Mouse (Mus musculus) frontal cortex, postnatal 14 days (tissue): ENCODE results near the gene Spred3.
A peak's percentile ranks its signal among the peaks of the same experiment; 100 is the strongest.
"Not testable (repeated sequence)": the region's sequence is repeated elsewhere in the genome, so short reads cannot be mapped to it uniquely, and the experiment has no call there.

Source experiments
- DNase-seq, 2 experiments: peaks; one replicate each; pipeline ENCODE4 v3.0.0; 2022; ENCODE audit warnings: low spot score in 2 of 2

Spred3 gene

GRCm38 (mm10) chr7:29169231-29170065, 763 bp downstream of the Spred3 start:
- DNase-seq = peak; percentile 81 to 82

- DNase-seq = peak in 1 of 2 experiments; percentile 44
Observed at GRCm38 (mm10) chr7:29168791-29169230, 1.4 kb downstream of the Spred3 start.

GRCm38 (mm10) chr7:29168121-29168695, 2.0 kb downstream of the Spred3 start:
- no peak for DNase-seq

GRCm38 (mm10) chr7:29167656-29168055, 2.6 kb downstream of the Spred3 start:
- DNase-seq = no peak

- no peak for DNase-seq
Observed at GRCm38 (mm10) chr7:29162750-29163525, 7.3 kb downstream of the Spred3 start.

- DNase-seq = no peak
Observed at GRCm38 (mm10) chr7:29162294-29162693, 7.9 kb downstream of the Spred3 start.

- DNase-seq = no peak
Observed at GRCm38 (mm10) chr7:29158264-29158663, 11.9 kb downstream of the Spred3 start.

- peak; percentile 78 to 80 for DNase-seq
Observed at GRCm38 (mm10) chr7:29155838-29156782, 14.1 kb downstream of the Spred3 start, which contains the start of gene Fam98c. TSS of gene Fam98c (minus strand) at chr7:29156234.

GRCm38 (mm10) chr7:29155196-29155837, 14.9 kb downstream of the Spred3 start:
- DNase-seq = peak; percentile 77 to 88

GRCm38 (mm10) chr7:29154018-29154720, 16.0 kb downstream of the Spred3 start:
- no peak for DNase-seq

- no peak for DNase-seq
Observed at GRCm38 (mm10) chr7:29151486-29151885, 18.7 kb downstream of the Spred3 start.

GRCm38 (mm10) chr7:29148771-29149170, 21.4 kb downstream of the Spred3 start:
- no peak for DNase-seq

- no peak for DNase-seq
Observed at GRCm38 (mm10) chr7:29146625-29147367, 23.4 kb downstream of the Spred3 start.

- DNase-seq = no peak
Observed at GRCm38 (mm10) chr7:29144006-29144405, 26.2 kb downstream of the Spred3 start.

- no peak for DNase-seq
Observed at GRCm38 (mm10) chr7:29141416-29141815, 28.8 kb downstream of the Spred3 start.

- DNase-seq = not testable (repeated sequence)
Observed at GRCm38 (mm10) chr7:29139237-29139636, 31.0 kb downstream of the Spred3 start.

GRCm38 (mm10) chr7:29137429-29137828, 32.8 kb downstream of the Spred3 start:
- DNase-seq = no peak

GRCm38 (mm10) chr7:29134693-29135386, 35.4 kb downstream of the Spred3 start, which contains the start of gene Rasgrp4:
TSS of gene Rasgrp4 (plus strand) at chr7:29134851.
- DNase-seq = no peak

- DNase-seq = no peak
Observed at GRCm38 (mm10) chr7:29134230-29134629, 36.0 kb downstream of the Spred3 start.
